Mouse (Mus musculus): ENCODE data around the gene Ighmbp2.

DNA sequence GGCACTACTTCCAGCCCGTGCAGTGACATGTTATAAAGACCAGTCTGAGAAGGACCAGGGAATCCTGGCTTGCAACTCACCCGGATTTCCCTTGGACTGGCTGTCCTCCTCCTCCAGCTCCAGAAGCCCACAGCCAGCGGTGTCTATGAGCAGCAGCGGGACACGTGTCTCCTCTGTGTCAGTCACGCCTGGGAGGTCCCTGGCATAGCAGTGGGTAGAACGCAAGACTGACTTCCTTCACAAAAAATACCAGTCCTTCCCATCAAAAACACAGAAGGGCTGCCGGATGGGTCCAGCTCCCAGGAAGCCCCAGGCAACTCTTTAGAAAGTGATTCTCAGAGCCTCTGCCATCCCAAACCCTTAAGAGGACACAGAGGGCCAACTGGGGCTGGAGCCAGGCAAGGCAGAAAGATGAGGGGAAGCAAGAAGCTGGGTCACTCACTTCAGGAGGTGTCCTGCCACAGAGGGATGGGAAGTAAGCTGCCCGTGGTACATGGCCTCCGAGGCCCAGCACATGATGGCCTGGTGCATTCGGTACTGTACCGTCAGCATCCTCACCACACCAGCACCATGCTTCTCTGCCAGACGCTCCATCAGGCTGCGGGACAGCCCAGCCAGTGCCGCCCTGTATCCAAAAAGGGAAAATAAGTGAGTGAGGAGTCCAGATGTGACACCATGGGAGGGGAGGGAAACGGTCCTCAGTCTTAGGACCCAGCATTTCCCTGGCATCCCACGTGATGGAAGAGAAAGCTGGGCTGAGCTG is 14.4 kb downstream of the Ighmbp2 start:
- no peak for TF ChIP-seq CTCF (IDR thresholded peaks at IDR 0.05; ENCODE audit: control insufficient read depth, insufficient read depth, insufficient read length)
- no peak for TF ChIP-seq MYOG (IDR thresholded peaks at IDR 0.05; ENCODE audit: control insufficient read depth, extremely low read depth, insufficient read length)

Data from C2C12 (cell line).